Mouse (Mus musculus) forebrain, embryonic 14.5 days (tissue): ENCODE results near the gene Frmd5. TPM values are rescaled to one million over a fixed set of nuclear protein-coding genes. Genes with fewer than 3 reads are reported as not detected.

Source experiments
- ATAC-seq: fragments of 200-750 bp; cut with Nextera tagmentation; 2 replicates; pipeline ENCODE4 v1.8.0; 2017; ENCODE audit warnings: mild to moderate bottlenecking, moderate library complexity
- DNase-seq: peaks from one replicate; pipeline ENCODE4 v3.0.0-alpha.2; 2015; ENCODE audit warnings: low spot score
- H3K27ac ChIP-seq: fragments of 300-500 bp; sonication (generic); 2 replicates; pipeline ENCODE4 v1.5.1; 2014; ENCODE audit warnings: low read depth, mild to moderate bottlenecking, control low read depth, low read length, moderate library complexity
- H3K27me3 ChIP-seq: fragments of 300-500 bp; sonication (generic); replicated peaks from 2 replicates; pipeline ENCODE4 v1.6.1; 2014; ENCODE audit warnings: low read length, control low read depth, mixed read lengths; ENCODE audit not compliant: control insufficient read depth, insufficient read depth
- H3K36me3 ChIP-seq: fragments of 300-500 bp; sonication (generic); 2 replicates; pipeline ENCODE4 v1.6.1; 2014; ENCODE audit warnings: low read length, control low read depth; ENCODE audit not compliant: control insufficient read depth, insufficient read depth
- H3K4me1 ChIP-seq: fragments of 300-500 bp; sonication (generic); 2 replicates; pipeline ENCODE4 v1.6.1; 2014; ENCODE audit warnings: antibody characterized with exemption, low read length, control low read depth; ENCODE audit not compliant: control insufficient read depth, insufficient read depth
- H3K4me2 ChIP-seq: fragments of 300-500 bp; sonication (generic); 2 replicates; pipeline ENCODE4 v1.6.1; 2014; ENCODE audit warnings: mild to moderate bottlenecking, control low read depth, low read length
- H3K4me3 ChIP-seq: fragments of 300-500 bp; sonication (generic); 2 replicates; pipeline ENCODE4 v1.5.1; 2014; ENCODE audit warnings: low read depth, low read length, control low read depth
- H3K9ac ChIP-seq: fragments of 300-500 bp; sonication (generic); 2 replicates; pipeline ENCODE4 v1.6.1; 2014; ENCODE audit warnings: mild to moderate bottlenecking, low read length, control low read depth, moderate library complexity
- H3K9me3 ChIP-seq: fragments of 300-500 bp; sonication (generic); replicated peaks from 2 replicates; pipeline ENCODE4 v1.6.1; 2016; ENCODE audit warnings: low read length, control low read depth, mixed read lengths; ENCODE audit not compliant: control insufficient read depth
- WGBS: fragments of 180-500 bp; shearing (Covaris S2); extraction: QIAGEN DNeasy Blood & Tissue Kit; methylation state at CpG from one replicate; pipeline ENCODE4 v1.1.7; 2014; 5-methylcytosine and 5-hydroxymethylcytosine counted together
- polyA plus RNA-seq: library from polyadenylated mRNA; unstranded; fragments of >200 nt; fragmentation: Nextera tagmentation; extraction: Ambion mirVana; gene quantifications from 2 replicates; pipeline ENCODE4 v1.2.1, GENCODE M21; 2014

The Frmd5 gene
- polyA plus RNA-seq, 1 experiment from 2014 or later, result 26.9 TPM

DNA sequence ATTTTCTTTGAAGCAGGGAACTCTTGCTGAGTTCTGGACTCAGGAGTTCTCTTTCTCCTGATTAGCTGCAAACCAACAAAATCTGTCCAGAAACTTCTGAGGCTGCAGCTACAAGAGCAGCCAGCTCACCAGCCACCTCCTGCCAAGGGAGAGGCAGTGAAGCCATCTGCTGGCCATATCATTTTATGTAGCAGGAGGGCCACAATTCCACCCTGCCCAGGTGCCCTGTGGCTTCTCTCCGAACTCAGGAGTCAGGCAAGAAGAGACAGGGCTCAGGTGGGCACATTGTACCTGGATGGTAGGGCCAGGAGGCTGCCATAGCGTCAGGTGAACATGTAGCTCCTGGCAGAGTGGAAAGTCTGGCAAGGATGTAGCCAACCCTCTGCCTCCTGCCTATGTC is 210.3 kb downstream of the Frmd5 start:
- Histone ChIP-seq H3K4me2 (no peak overlapping the region), H3K27me3 (no peaks in the 10 kb centered on the region), H3K9ac (no peak overlapping the region), H3K4me1 (peaks cover 5% of the 10 kb centered on the region; the same call in 1 of the 2 replicates), H3K36me3 (no peaks in the 10 kb centered on the region), H3K9me3 (no peaks in the 10 kb centered on the region), H3K27ac (no peak overlapping the region), H3K4me3 (no peak overlapping the region)
- DNase-seq (no peak), ATAC-seq (no peak)
- WGBS, result 91% methylated on average over 2 of the region's 2 CpGs

DNA sequence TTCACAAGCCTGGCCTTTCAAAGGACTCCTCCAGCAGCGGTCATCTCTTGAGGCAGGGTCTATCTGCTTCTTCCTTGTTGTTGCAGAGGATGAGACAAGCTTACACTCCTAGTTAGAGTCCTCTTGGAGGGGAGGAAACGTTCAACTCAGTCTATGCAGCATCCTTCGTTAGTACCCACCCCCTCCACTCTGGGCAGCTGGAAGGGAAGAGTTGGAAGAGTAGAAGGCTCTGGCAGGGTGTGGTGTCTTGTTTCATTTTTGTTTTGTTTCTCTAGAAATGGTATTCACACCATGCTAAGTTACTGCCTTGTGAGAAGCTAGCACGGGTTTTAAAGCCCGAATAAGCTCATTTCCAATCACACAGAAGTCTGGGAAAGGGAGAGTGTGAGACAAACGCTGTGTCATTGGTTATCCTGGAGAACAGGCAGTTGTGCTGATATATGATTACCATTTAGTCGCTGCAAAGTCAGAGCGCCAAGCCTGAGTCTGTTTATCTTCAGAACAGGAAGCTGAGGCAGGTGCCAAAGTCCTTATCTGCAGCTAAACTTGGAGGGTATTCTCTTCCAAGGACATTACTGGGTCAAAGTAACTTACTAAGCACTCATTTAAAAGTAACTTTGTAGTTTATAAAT is 212.1 kb downstream of the Frmd5 start:
- no peaks in the 10 kb centered on the region for H3K27me3 ChIP-seq
- ATAC-seq (no peak), DNase-seq (no peak)
- no peak overlapping the region for H3K4me3 ChIP-seq
- peaks cover 5% of the 10 kb centered on the region; the same call in 1 of the 2 replicates for H3K4me1 ChIP-seq
- no peak overlapping the region for H3K9ac ChIP-seq
- H3K9me3 ChIP-seq, result no peaks in the 10 kb centered on the region
- H3K27ac ChIP-seq, result no peak overlapping the region
- no peak overlapping the region for H3K4me2 ChIP-seq
- H3K36me3 ChIP-seq, result no peaks in the 10 kb centered on the region; the same call in 1 of the 2 replicates
- WGBS, result 54% methylated on average over 8 of the region's 8 CpGs

DNA sequence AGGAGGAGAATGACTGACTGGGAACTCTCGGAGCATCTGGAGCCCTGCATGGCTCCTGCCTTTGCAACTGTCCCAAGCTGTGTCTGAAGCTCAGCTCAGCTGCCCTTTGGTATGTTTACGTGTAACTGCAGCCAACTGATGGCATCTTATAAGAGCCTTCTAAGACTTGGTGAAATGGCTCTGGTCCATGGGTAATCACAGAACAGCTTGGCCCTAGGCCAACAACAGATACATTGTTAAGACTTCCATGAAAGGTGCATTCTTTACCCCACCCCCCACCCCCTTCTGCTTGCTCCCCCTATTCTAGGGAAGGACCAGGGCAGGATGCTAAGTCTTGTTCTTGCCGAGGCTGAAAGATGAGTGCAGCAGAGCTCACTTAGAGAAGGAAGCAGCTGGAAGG is 212.8 kb downstream of the Frmd5 start:
- no peaks in the 10 kb centered on the region for H3K9me3 ChIP-seq
- peaks cover 5% of the 10 kb centered on the region; the same call in 1 of the 2 replicates for H3K4me1 ChIP-seq
- peak; percentile 20 for DNase-seq
- 40% methylated on average over 3 of the region's 3 CpGs for WGBS
- H3K27me3 ChIP-seq, result no peaks in the 10 kb centered on the region
- H3K4me2 ChIP-seq, result no peak overlapping the region
- H3K9ac ChIP-seq, result no peak overlapping the region
- no peaks in the 10 kb centered on the region; the same call in 1 of the 2 replicates for H3K36me3 ChIP-seq
- H3K27ac ChIP-seq, result no peak overlapping the region
- ATAC-seq, result no peak
- H3K4me3 ChIP-seq, result no peak overlapping the region

DNA sequence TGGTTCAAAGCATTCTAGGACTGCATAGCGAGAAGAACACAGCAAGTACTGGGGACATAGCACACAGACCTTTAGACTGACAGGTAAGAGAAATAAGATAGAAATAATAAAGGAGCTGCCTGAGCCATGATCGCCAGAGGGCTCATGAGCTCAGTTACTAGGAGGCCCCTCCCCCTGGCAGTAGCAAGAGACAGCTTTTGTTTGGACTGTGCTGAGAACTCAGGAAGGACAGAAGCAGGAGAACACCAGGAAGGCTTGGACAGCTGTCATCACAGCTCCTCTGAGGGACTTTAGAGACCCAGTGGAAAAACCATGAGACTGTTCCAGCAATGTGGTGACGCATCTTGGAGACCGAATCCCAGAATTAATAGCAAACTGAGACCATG is 218.6 kb downstream of the Frmd5 start:
- no peaks in the 10 kb centered on the region for H3K27me3 ChIP-seq
- ATAC-seq, result peak; percentile 72
- peaks cover 10% of the 10 kb centered on the region for H3K36me3 ChIP-seq
- H3K4me3 ChIP-seq, result no peak overlapping the region
- H3K9me3 ChIP-seq, result no peaks in the 10 kb centered on the region
- WGBS, result 43% methylated on average over 4 of the region's 4 CpGs
- peak; percentile 56 for DNase-seq
- H3K4me1 ChIP-seq, result peaks cover 10% of the 10 kb centered on the region
- H3K27ac ChIP-seq, result peak overlapping the region; percentile 45
- 0 out of 2 replicates have a peak overlapping the region, but pooled peaks have one; percentile 17 for H3K9ac ChIP-seq
- no peak overlapping the region for H3K4me2 ChIP-seq

DNA sequence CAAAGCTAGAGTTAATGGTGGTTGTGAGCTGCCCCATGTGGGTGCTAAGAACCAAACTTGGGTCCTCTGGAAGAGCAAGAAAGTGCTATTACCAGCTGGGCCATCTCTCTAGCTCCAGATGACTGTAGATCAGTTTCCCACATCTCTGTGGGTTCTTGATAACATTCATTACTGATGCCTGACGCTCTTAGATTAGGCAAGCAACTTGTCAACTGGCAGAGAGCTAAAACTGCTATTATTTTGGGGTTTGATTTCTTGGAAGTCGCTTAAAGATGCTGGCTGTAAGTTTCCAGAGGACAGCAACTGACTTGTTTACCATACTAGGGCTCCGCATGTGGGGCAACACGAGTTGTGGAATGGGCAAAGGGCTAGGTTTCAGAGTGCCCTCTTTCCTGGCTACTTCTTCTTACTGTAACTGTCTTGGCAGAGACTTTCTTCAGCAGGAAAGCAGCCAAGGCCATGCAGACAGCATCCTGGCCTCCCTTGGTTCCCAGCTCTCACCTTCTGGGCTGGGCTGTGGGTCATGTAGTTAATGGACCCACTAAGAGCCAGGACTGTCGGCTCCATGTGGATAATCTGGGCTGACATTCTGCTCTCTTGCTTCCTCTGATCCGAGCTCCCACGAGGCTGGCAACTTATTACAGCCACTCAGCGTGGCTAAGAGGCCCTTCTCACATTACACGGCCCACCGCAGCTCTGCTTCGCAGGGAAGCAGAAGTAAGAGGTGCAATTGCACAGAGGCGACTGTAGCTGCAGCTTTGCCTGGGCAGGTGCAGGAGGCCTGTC is 219.2 kb downstream of the Frmd5 start:
- H3K27me3 ChIP-seq, result no peaks in the 10 kb centered on the region
- peak; percentile 35 for DNase-seq
- peaks cover 10% of the 10 kb centered on the region for H3K36me3 ChIP-seq
- whole genome bisulfite sequencing, result 31% methylated on average over 12 of the region's 12 CpGs
- H3K4me3 ChIP-seq, result no peak overlapping the region
- no peaks in the 10 kb centered on the region for H3K9me3 ChIP-seq
- peaks cover 10% of the 10 kb centered on the region for H3K4me1 ChIP-seq
- 0 out of 2 replicates have a peak overlapping the region, but pooled peaks have one; percentile 10 for H3K9ac ChIP-seq
- H3K4me2 ChIP-seq, result no peak overlapping the region
- H3K27ac ChIP-seq, result peak overlapping the region; percentile 45
- ATAC-seq, result peak; percentile 50; the same call in 1 of the 2 replicates

DNA sequence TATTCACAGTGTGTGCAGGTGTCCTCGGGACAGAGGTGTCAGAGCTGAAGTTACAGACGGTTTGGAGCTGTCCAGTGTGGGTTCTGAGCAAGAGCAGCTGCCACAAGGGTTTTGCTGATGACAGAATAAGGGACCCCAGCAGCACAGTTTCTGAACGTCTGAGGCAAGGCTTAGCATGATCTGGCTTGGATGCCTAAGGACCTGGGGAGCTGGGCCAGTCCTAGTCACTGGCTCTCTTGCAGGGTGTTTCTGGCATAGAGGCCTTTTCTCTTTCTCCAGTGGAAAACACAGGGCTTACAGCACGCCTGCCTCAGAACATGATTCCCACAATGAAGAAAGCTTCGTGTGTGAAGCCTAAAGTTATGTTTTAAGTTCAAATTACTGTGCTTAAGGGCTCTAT is 222.2 kb downstream of the Frmd5 start:
- Histone ChIP-seq H3K9me3 (no peaks in the 10 kb centered on the region), H3K27me3 (no peaks in the 10 kb centered on the region), H3K36me3 (peaks cover 10% of the 10 kb centered on the region; the same call in 1 of the 2 replicates), H3K9ac (no peak overlapping the region), H3K4me1 (peaks cover 10% of the 10 kb centered on the region), H3K4me2 (no peak overlapping the region), H3K4me3 (no peak overlapping the region), H3K27ac (no peak overlapping the region)
- DNase-seq (no peak), ATAC-seq (no peak)
- 80% methylated on average over 5 of the region's 5 CpGs for WGBS

DNA sequence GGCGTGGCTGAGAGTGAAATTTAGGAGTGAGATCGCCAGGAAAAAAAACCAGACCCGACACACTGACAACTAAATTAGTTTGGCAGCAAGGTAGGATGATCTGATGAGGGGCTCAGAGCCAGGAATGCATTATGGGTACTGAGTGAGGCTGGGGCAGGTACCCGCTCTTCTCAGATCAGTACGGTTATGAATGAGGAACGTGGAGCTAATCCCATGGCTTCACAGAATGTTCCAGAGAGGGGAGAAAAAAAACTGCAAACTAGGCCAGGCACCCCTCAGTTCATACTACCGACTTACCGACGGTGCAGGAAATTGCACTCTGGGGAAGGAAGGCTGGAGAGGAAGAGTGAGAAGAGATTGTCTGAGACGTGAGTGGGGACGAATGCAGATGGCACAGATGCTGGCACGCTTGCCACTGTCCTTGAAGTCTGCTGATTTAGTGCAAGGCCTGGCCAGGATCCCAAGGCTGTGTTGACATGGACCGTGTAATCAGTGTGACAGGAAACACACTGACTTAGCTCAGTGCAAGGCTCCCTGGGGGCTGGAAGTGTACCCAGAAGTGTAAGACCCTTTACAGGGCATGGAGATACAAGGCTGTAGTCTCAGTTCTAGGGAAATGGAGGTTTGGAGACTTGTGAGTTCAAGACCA is 223.3 kb downstream of the Frmd5 start:
- no peaks in the 10 kb centered on the region for H3K9me3 ChIP-seq
- no peak overlapping the region for H3K27ac ChIP-seq
- no peak overlapping the region for H3K4me2 ChIP-seq
- ATAC-seq (peak; percentile 42; the same call in 1 of the 2 replicates), DNase-seq (peak; percentile 45)
- 69% methylated on average over 13 of the region's 13 CpGs for WGBS
- no peak overlapping the region for H3K9ac ChIP-seq
- H3K27me3 ChIP-seq, result no peaks in the 10 kb centered on the region
- peaks cover 5% of the 10 kb centered on the region for H3K4me1 ChIP-seq
- H3K36me3 ChIP-seq, result peaks cover 10% of the 10 kb centered on the region; the same call in 1 of the 2 replicates
- no peak overlapping the region for H3K4me3 ChIP-seq

DNA sequence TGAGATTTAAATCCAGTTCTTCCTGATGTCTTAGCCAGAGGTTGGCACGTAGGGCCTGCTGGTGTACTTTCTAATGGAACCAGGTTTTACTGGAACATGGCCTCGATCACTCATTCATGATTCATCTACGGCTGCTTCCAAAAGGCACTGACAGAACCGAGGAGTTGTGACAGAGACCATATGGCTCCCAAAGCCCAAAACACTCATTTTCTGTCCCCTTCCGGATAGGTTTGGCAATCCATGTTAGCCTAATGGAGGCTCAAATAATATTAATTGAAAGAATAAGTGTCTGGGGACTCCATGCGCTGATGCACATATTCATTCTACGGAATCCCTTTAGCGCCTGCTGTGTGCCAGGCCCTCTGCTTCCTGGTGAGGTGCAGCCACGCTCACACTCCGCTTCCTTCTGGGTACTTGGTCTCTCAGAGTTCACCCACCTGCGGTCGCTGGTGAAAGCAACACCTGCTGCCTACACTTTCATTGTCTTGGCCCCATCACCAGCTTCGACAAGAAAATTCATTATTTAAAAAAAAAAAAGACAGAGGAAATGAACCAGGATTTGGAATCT is 224.0 kb downstream of the Frmd5 start:
- no peak overlapping the region for H3K9ac ChIP-seq
- peak; percentile 22 for DNase-seq
- peaks cover 10% of the 10 kb centered on the region; the same call in 1 of the 2 replicates for H3K36me3 ChIP-seq
- no peaks in the 10 kb centered on the region for H3K4me1 ChIP-seq
- no peak overlapping the region for H3K4me3 ChIP-seq
- H3K27ac ChIP-seq, result no peak overlapping the region
- H3K9me3 ChIP-seq, result no peaks in the 10 kb centered on the region
- ATAC-seq, result no peak
- no peaks in the 10 kb centered on the region for H3K27me3 ChIP-seq
- H3K4me2 ChIP-seq, result no peak overlapping the region
- WGBS, result 75% methylated on average over 13 of the region's 13 CpGs
